Mouse (Mus musculus) small intestine, adult 10 weeks (tissue): Measurements from ENCODE around the gene Cct3. TPM values are rescaled to one million over a fixed set of nuclear protein-coding genes. Genes with fewer than 3 reads are reported as not detected.

ENCODE experiments used
- polyA plus RNA-seq: library from polyadenylated mRNA; stranded (reverse); fragments of 350-450 nt; fragmentation: Illumina TruSeq; extraction: RNeasy Lipid Tissue Mini Kit (QIAGEN cat#74804); gene quantifications from one replicate; pipeline ENCODE4 v1.2.3, GENCODE M21; 2014; ENCODE audit warnings: low replicate concordance

Cct3 gene
- 58.0 TPM for polyA plus RNA-seq

GRCm38 (mm10) chr3:88296561-88297318 lies at the start of gene Cct3, which contains the start of gene Tsacc:
TSS of gene Cct3 (plus strand) at chr3:88297116.
TSS of gene Tsacc (minus strand) at chr3:88296999.

GRCm38 (mm10) chr3:88254268-88254926 lies 42.5 kb upstream of the Cct3 start, which contains the start of gene Rhbg:
TSS of gene Rhbg (minus strand) at chr3:88254709.

GRCm38 (mm10) chr3:88287110-88287509 lies 9.8 kb upstream of the Cct3 start, which contains the start of gene Gm38392:
TSS of gene Gm38392 (minus strand) at chr3:88287210.

GRCm38 (mm10) chr3:88324951-88325405 lies 28.1 kb downstream of the Cct3 start, which contains the start of gene Glmp:
TSS of gene Glmp (plus strand) at chr3:88325023.

GRCm38 (mm10) chr3:88336058-88337013 lies 39.4 kb downstream of the Cct3 start, which contains the start of the genes Tmem79 and Smg5:
TSS of gene Tmem79 (minus strand) at chr3:88336148.
TSS of gene Smg5 (plus strand) at chr3:88336260.

GRCm38 (mm10) chr3:88364337-88364736 lies 67.4 kb downstream of the Cct3 start, which contains the start of gene Paqr6:
TSS of gene Paqr6 (plus strand) at chr3:88364584.

Other genes with a start within 250 kb of the Cct3 start
- 6.2 TPM for gene Naxe, start 238.6 kb upstream of the Cct3 start, polyA plus RNA-seq
- gene Ttc24, start 218.8 kb upstream of the Cct3 start, polyA plus RNA-seq = not detected
- gene Iqgap3, start 215.1 kb upstream of the Cct3 start, polyA plus RNA-seq = 0.85 TPM
- 7.2 TPM for gene Mef2d, start 154.7 kb upstream of the Cct3 start, polyA plus RNA-seq
- not detected for gene Rhbg, start 42.4 kb upstream of the Cct3 start, polyA plus RNA-seq
- gene Gm38392, start 9.9 kb upstream of the Cct3 start, polyA plus RNA-seq = not detected
- gene Tsacc, start 117 bp upstream of the Cct3 start, polyA plus RNA-seq = 2.2 TPM
- gene Glmp, start 27.9 kb downstream of the Cct3 start, polyA plus RNA-seq = 1.4 TPM
- gene Tmem79, start 39.0 kb downstream of the Cct3 start, polyA plus RNA-seq = 1.3 TPM
- gene Smg5, start 39.1 kb downstream of the Cct3 start, polyA plus RNA-seq = 16.8 TPM
- not detected for gene Paqr6, start 67.5 kb downstream of the Cct3 start, polyA plus RNA-seq
- not detected for gene Bglap3, start 75.6 kb downstream of the Cct3 start, polyA plus RNA-seq
- gene Bglap2, start 81.6 kb downstream of the Cct3 start, polyA plus RNA-seq = not detected
- not detected for gene Bglap, start 87.3 kb downstream of the Cct3 start, polyA plus RNA-seq
- gene Pmf1, start 113.2 kb downstream of the Cct3 start, polyA plus RNA-seq = 3.2 TPM
- gene Slc25a44, start 128.0 kb downstream of the Cct3 start, polyA plus RNA-seq = 17.2 TPM
- gene Sema4a, start 164.1 kb downstream of the Cct3 start, polyA plus RNA-seq = 95.3 TPM
- 3.3 TPM for gene Lmna, start 212.8 kb downstream of the Cct3 start, polyA plus RNA-seq
- 0.37 TPM for gene Mex3a, start 235.3 kb downstream of the Cct3 start, polyA plus RNA-seq